Mouse (Mus musculus) urinary bladder, postnatal 10 days (tissue): ENCODE data around the gene Vps45.
"Not testable (repeated sequence)": the region's sequence is repeated elsewhere in the genome, so short reads cannot be mapped to it uniquely, and the experiment has no call there.

Experiments
- DNase-seq: peaks from one replicate; pipeline ENCODE4 v3.0.0; 2022; ENCODE audit warnings: low spot score

Vps45 gene

GRCm38 (mm10) chr3:96078066-96078465 is 19.8 kb upstream of the Vps45 start:
- DNase-seq = no peak

GRCm38 (mm10) chr3:96072921-96073486 is 14.7 kb upstream of the Vps45 start:
- DNase-seq = no peak

- no peak for DNase-seq
Measured at GRCm38 (mm10) chr3:96070241-96070640, 12.0 kb upstream of the Vps45 start.

GRCm38 (mm10) chr3:96069542-96069941 is 11.3 kb upstream of the Vps45 start:
- no peak for DNase-seq

GRCm38 (mm10) chr3:96069046-96069445 is 10.8 kb upstream of the Vps45 start:
- no peak for DNase-seq

GRCm38 (mm10) chr3:96066741-96067140 is 8.5 kb upstream of the Vps45 start:
- DNase-seq = no peak

- DNase-seq = no peak
Measured at GRCm38 (mm10) chr3:96065754-96066375, 7.6 kb upstream of the Vps45 start.

- DNase-seq = no peak
Measured at GRCm38 (mm10) chr3:96065147-96065546, 6.9 kb upstream of the Vps45 start.

- no peak for DNase-seq
Measured at GRCm38 (mm10) chr3:96064217-96064616, 6.0 kb upstream of the Vps45 start.

GRCm38 (mm10) chr3:96063299-96063698 is 5.0 kb upstream of the Vps45 start:
- no peak for DNase-seq

GRCm38 (mm10) chr3:96060146-96060545 is 1.9 kb upstream of the Vps45 start:
- DNase-seq = no peak

- DNase-seq = peak; percentile 43
Measured at GRCm38 (mm10) chr3:96057747-96058204, 490 bp downstream of the Vps45 start.

- DNase-seq = no peak
Measured at GRCm38 (mm10) chr3:96056031-96056430, 2.2 kb downstream of the Vps45 start.

GRCm38 (mm10) chr3:96055294-96055693 is 3.0 kb downstream of the Vps45 start:
- no peak for DNase-seq

- DNase-seq = no peak
Measured at GRCm38 (mm10) chr3:96051839-96052238, 6.4 kb downstream of the Vps45 start.

- DNase-seq = no peak
Measured at GRCm38 (mm10) chr3:96051186-96051585, 7.1 kb downstream of the Vps45 start.

GRCm38 (mm10) chr3:96050779-96051178 is 7.5 kb downstream of the Vps45 start:
- no peak for DNase-seq

- DNase-seq = not testable (repeated sequence)
Measured at GRCm38 (mm10) chr3:96044559-96044958, 13.7 kb downstream of the Vps45 start.

GRCm38 (mm10) chr3:96043104-96043503 is 15.2 kb downstream of the Vps45 start:
- DNase-seq = no peak

GRCm38 (mm10) chr3:96041079-96041478 is 17.2 kb downstream of the Vps45 start:
- DNase-seq = no peak

- DNase-seq = no peak
Measured at GRCm38 (mm10) chr3:96040663-96041006, 17.6 kb downstream of the Vps45 start.

- no peak for DNase-seq
Measured at GRCm38 (mm10) chr3:96039857-96040662, 18.2 kb downstream of the Vps45 start.

GRCm38 (mm10) chr3:96038851-96039250 is 19.4 kb downstream of the Vps45 start:
- no peak for DNase-seq
